Comparison of ENCODE assay signal across 8 mouse cellular contexts in the genomic region with DNA sequence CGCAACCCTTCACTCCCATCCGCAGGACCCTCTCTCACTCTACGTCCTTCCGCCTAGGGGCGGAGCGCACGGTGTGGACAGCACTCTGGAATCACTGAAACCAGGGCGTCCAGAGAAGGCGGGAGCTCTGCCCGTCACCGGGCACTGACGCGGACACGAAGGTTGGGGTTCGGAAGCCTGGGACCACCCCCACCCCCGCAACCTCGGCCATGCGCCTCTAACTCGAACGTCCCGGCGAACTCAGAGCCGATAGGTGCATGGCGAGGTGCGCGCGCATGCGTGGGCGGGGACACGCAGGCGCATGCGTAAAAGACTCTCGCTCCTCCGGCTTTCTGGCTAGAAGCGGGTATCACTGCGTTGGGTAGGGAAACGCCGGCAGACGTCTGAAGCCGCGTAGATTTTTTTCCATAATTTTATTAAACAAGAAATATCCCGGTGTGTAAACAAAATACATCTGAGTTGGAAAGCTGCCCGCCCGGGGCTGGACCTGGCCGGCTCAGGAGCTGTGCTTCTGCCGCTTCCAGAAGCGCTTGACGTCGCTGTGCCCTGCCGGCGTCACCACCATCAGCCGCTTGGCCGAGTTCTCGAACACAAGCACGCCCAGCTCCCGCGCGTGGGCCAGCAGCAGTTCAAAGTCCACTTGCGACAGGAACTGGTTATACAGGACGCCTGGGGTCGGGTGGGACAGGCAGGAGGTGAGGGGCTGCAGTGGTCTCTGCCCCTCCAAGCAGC. TPM values are rescaled to one million over a fixed set of nuclear protein-coding genes. Genes with fewer than 3 reads are reported as not detected.
A peak's percentile ranks its signal among the peaks of the same experiment; 100 is the strongest.
DNase-seq lines count a peak whose midpoint lies in the region; ATAC-seq and TF ChIP-seq lines count a peak whose summit lies in the region.

A gene (minus strand): TSS at position 259 of the 732 bp plus-strand sequence.

- TF ChIP-seq POLR2A in limb, embryonic 14.5 days (IDR thresholded peaks at IDR 0.05; ENCODE audit: borderline replicate concordance, extremely low read depth, insufficient read depth, insufficient read length), result no peak

- H3K36me3 ChIP-seq in embryonic facial prominence, embryonic 14.5 days (ENCODE audit: control insufficient read depth, insufficient read depth, low read length), result peaks cover 35% of the 10 kb centered on the region; the same call in 1 of the 2 replicates
- H3K36me3 ChIP-seq in limb, embryonic 14.5 days (ENCODE audit: control insufficient read depth, insufficient read depth, low read length), result peaks cover 23% of the 10 kb centered on the region
- peaks cover 22% of the 10 kb centered on the region for H3K36me3 ChIP-seq in midbrain, postnatal 0 days (ENCODE audit: insufficient read depth, low read length)

- H3K4me3 ChIP-seq in embryonic facial prominence, embryonic 14.5 days (ENCODE audit: low read depth, low read length), result peak within 1 kb of the TSS; percentile 81
- peak within 1 kb of the TSS; percentile 74 for H3K4me3 ChIP-seq in limb, embryonic 14.5 days (replicated peaks; ENCODE audit: low read length)
- H3K4me3 ChIP-seq in midbrain, postnatal 0 days (ENCODE audit: low read depth, low read length), result peak within 1 kb of the TSS; percentile 51

- H3K27me3 ChIP-seq in embryonic facial prominence, embryonic 14.5 days (replicated peaks; ENCODE audit: control insufficient read depth, insufficient read depth, low read length), result no peaks in the 10 kb centered on the region
- no peaks in the 10 kb centered on the region for H3K27me3 ChIP-seq in limb, embryonic 14.5 days (ENCODE audit: control insufficient read depth, insufficient read depth, low read length)
- H3K27me3 ChIP-seq in midbrain, postnatal 0 days (ENCODE audit: insufficient read depth, low read length), result no peaks in the 10 kb centered on the region

- peak within 1 kb of the TSS; percentile 92 for H3K4me2 ChIP-seq in embryonic facial prominence, embryonic 14.5 days (ENCODE audit: low read depth, low read length)
- peak within 1 kb of the TSS; percentile 89 for H3K4me2 ChIP-seq in limb, embryonic 14.5 days (replicated peaks; ENCODE audit: low read depth, low read length, severe bottlenecking)
- H3K4me2 ChIP-seq in midbrain, postnatal 0 days (ENCODE audit: low read depth, low read length, poor library complexity, severe bottlenecking), result peak within 1 kb of the TSS; percentile 79

- ATAC-seq in embryonic facial prominence, embryonic 14.5 days (ENCODE audit: low read depth), result peak; percentile 93
- peak; percentile 91 for ATAC-seq in limb, embryonic 14.5 days (ENCODE audit: low FRiP score, low read depth)
- peak; percentile 91 for ATAC-seq in midbrain, postnatal 0 days (ENCODE audit: low FRiP score)

- peak within 1 kb of the TSS; percentile 89 for H3K9ac ChIP-seq in embryonic facial prominence, embryonic 14.5 days (ENCODE audit: low read depth, low read length)
- H3K9ac ChIP-seq in limb, embryonic 14.5 days (ENCODE audit: low read depth, low read length, severe bottlenecking), result peak within 1 kb of the TSS; percentile 84
- peak within 1 kb of the TSS; percentile 58 for H3K9ac ChIP-seq in midbrain, postnatal 0 days (replicated peaks; ENCODE audit: low read length, poor library complexity, severe bottlenecking)

- H3K4me1 ChIP-seq in embryonic facial prominence, embryonic 14.5 days (ENCODE audit: control insufficient read depth, insufficient read depth, low read length), result no peaks in the 10 kb centered on the region; the same call in 1 of the 2 replicates
- 0 out of 2 replicates have a peak, but pooled peaks cover 5% of the 10 kb centered on the region for H3K4me1 ChIP-seq in limb, embryonic 14.5 days (ENCODE audit: control insufficient read depth, insufficient read depth, low read length)
- 0 out of 2 replicates have a peak, but pooled peaks cover 4% of the 10 kb centered on the region for H3K4me1 ChIP-seq in midbrain, postnatal 0 days (ENCODE audit: insufficient read depth, low read length)

- under 1% methylated on average over 49 of the region's 61 CpGs for WGBS in embryonic facial prominence, embryonic 14.5 days
- under 1% methylated on average over 57 of the region's 61 CpGs for WGBS in limb, embryonic 14.5 days
- WGBS in midbrain, postnatal 0 days, result under 1% methylated on average over 61 of the region's 61 CpGs

- no peak for TF ChIP-seq CTCF in midbrain, postnatal 0 days (IDR thresholded peaks at IDR 0.05)

- DNase-seq in 3T3-L1 (ENCODE audit: low read depth, low spot score), result peak; percentile 95
- peak; percentile 93 to 96 for DNase-seq in adrenal gland, postnatal 4 days (ENCODE audit: low spot score in 2 of 2)
- peak; percentile 96 for DNase-seq in embryonic facial prominence, embryonic 14.5 days (ENCODE audit: low spot score)
- DNase-seq in heart, adult 8-10 months (ENCODE audit: low spot score), result peak; percentile 96
- peak; percentile 98 for DNase-seq in kidney, adult 9 months
- DNase-seq in limb, embryonic 14.5 days (ENCODE audit: low spot score), result peak; percentile 96
- peak; percentile 96 for DNase-seq in midbrain, postnatal 0 days (ENCODE audit: low spot score)
- peak; percentile 96 for DNase-seq in spleen, postnatal 14 days (ENCODE audit: low spot score in 2 of 2)

- peak within 1 kb of the TSS; percentile 78 for H3K27ac ChIP-seq in embryonic facial prominence, embryonic 14.5 days (replicated peaks; ENCODE audit: low read depth, low read length)
- H3K27ac ChIP-seq in limb, embryonic 14.5 days (replicated peaks; ENCODE audit: low read depth, low read length), result peak within 1 kb of the TSS; percentile 85
- peak within 1 kb of the TSS; percentile 80 for H3K27ac ChIP-seq in midbrain, postnatal 0 days (ENCODE audit: low read depth, low read length)

- H3K9me3 ChIP-seq in embryonic facial prominence, embryonic 14.5 days (ENCODE audit: control insufficient read depth, low read length), result no peaks in the 10 kb centered on the region
- no peaks in the 10 kb centered on the region for H3K9me3 ChIP-seq in limb, embryonic 14.5 days (ENCODE audit: control insufficient read depth, low read length)
- H3K9me3 ChIP-seq in midbrain, postnatal 0 days (ENCODE audit: low read length), result no peaks in the 10 kb centered on the region

RNA-seq across cellular contexts. Expression of the gene that starts here (rescaled TPM):
- 10 to 100 TPM; 57.7 to 61.0 TPM for total RNA-seq in adrenal gland, postnatal 4 days (2021)
- 14.2 and 15.1 TPM in 2 replicates for polyA plus RNA-seq in embryonic facial prominence, embryonic 14.5 days (2014; fragmentation: Nextera tagmentation; extraction: Ambion mirVana)
- total RNA-seq in heart, adult 8-10 months (2022), result 10 to 100 TPM; 30.4 to 34.9 (median 31.8) TPM
- polyA plus RNA-seq in limb, embryonic 14.5 days (2012; rRNA removed), result 35.4 and 47.8 TPM in 2 replicates
- polyA plus RNA-seq in limb, embryonic 14.5 days (2014; fragmentation: Nextera tagmentation; extraction: Ambion mirVana), result 14.8 and 18.7 TPM in 2 replicates
- total RNA-seq in midbrain, postnatal 0 days (2014; rRNA removed), result 43.0 and 49.2 TPM in 2 replicates
- polyA plus RNA-seq in midbrain, postnatal 0 days (2015; fragmentation: Nextera tagmentation; extraction: Ambion mirVana), result 13.8 and 15.9 TPM in 2 replicates

Comparison
In these comparisons a context has a peak if more than half of its experiments do, and no peak if none do; other contexts are left out.
1. Peak in every context shown above with its lines: DNase-seq, ATAC-seq, H3K4me3 ChIP-seq and H3K27ac ChIP-seq.